Comparison of ENCODE assay signal across 34 mouse cellular contexts in the genomic region with DNA sequence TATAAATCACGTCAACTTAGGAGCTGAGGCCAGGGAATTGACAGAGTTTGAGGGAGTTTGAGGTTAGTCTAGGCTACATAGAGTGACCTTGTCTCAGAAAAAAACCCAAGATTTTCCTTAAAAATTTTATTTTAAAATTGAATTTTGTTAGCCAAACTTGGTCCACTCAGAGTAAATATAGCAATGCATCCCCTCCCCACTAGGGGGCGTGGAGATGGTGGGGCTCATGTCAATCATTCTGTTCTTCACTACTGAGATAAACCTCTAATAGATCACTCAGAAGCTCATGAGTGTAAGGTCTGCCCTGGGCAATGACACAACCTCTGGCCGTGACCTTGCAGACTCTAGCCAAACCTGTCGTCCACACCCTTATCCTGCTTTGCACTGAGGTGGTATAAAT. TPM values are rescaled to one million over a fixed set of nuclear protein-coding genes. Genes with fewer than 3 reads are reported as not detected.
DNase-seq lines count a peak whose midpoint lies in the region; ATAC-seq and TF ChIP-seq lines count a peak whose summit lies in the region.
"Not testable (repeated sequence)": the region's sequence is repeated elsewhere in the genome, so short reads cannot be mapped to it uniquely, and the experiment has no call there.
"Had no signal": no experiment of that assay in that cellular context is flagged by ENCODE, and none has a peak within 500 bp of the region (broad histone marks: within the 10 kb centered on the region; RNA-seq: fewer than 3 reads in every experiment).

No protein-coding gene starts in this region.

- not testable (repeated sequence) for TF ChIP-seq POLR2A in CH12.LX (IDR thresholded peaks at IDR 0.05; ENCODE audit: low read depth, low read length); bone marrow, adult 2 months (IDR thresholded peaks at IDR 0.05; ENCODE audit: borderline replicate concordance, control insufficient read depth, low read depth, low read length); heart, adult 2 months (IDR thresholded peaks at IDR 0.05; ENCODE audit: insufficient read depth, low read depth, low read length); kidney, adult 2 months (IDR thresholded peaks at IDR 0.05; ENCODE audit: low read depth, low read length); thymus, adult 2 months (IDR thresholded peaks at IDR 0.05; ENCODE audit: control insufficient read depth, extremely low read depth, insufficient read depth, low read length, poor library complexity)

- not testable (repeated sequence) for TF ChIP-seq RAD21 in CH12.LX (IDR thresholded peaks at IDR 0.05; ENCODE audit: low read depth, low read length)

- not testable (repeated sequence) for H3K9me3 ChIP-seq in CH12.LX (replicated peaks; ENCODE audit: low read length); liver, embryonic 14.5 days (ENCODE audit: control insufficient read depth, low read length)

- ATAC-seq in liver, embryonic 14.5 days (ENCODE audit: insufficient read depth), result not testable (repeated sequence)

- not testable (repeated sequence) for H3K4me2 ChIP-seq in CH12.LX (ENCODE audit: insufficient read depth, low read depth, poor library complexity, severe bottlenecking); liver, embryonic 14.5 days (ENCODE audit: low read depth)

- not testable (repeated sequence) for H3K36me3 ChIP-seq in CH12.LX (replicated peaks in 1 of 2; ENCODE audit: control insufficient read depth in 1 of 2, insufficient read depth in 1 of 2, low read length in 1 of 2); heart, adult 2 months (ENCODE audit: control insufficient read depth, insufficient read depth, low read length); kidney, adult 2 months (ENCODE audit: control insufficient read depth, insufficient read depth, low read length); liver, embryonic 14.5 days (replicated peaks; ENCODE audit: control insufficient read depth, insufficient read depth, low read depth); thymus, adult 2 months (ENCODE audit: control insufficient read depth, insufficient read depth, low read length)

- peak; percentile 45 to 51; a peak in 3 of 4 replicates for TF ChIP-seq CTCF in CH12.LX (conservative IDR thresholded peaks at IDR 0.05 in 1 of 2, IDR thresholded peaks at IDR 0.05 in 1 of 2; ENCODE audit: low read depth in 2 of 2, low read length in 2 of 2)
- peak; percentile 35; the same call in 1 of the 2 replicates for TF ChIP-seq CTCF in bone marrow, adult 2 months (IDR thresholded peaks at IDR 0.05; ENCODE audit: control insufficient read depth, insufficient read depth, low read length)
- peak; percentile 53 for TF ChIP-seq CTCF in heart, adult 2 months (IDR thresholded peaks at IDR 0.05)
- TF ChIP-seq CTCF in kidney, adult 2 months (conservative IDR thresholded peaks at IDR 0.05; ENCODE audit: insufficient read depth, insufficient read length, low read depth, low read length), result peak; percentile 35
- TF ChIP-seq CTCF in liver, embryonic 14.5 days (IDR thresholded peaks at IDR 0.05; ENCODE audit: low read depth), result peak; percentile 49
- not testable (repeated sequence) for TF ChIP-seq CTCF in thymus, adult 2 months (IDR thresholded peaks at IDR 0.05; ENCODE audit: borderline replicate concordance, control insufficient read depth, extremely low read depth, insufficient read depth, low read length, poor library complexity)

- not testable (repeated sequence) for DNase-seq in CH12.LX (ENCODE audit: extremely low read depth); heart, adult 2 months; kidney, adult 2 months; liver, embryonic 14.5 days (ENCODE audit: low read depth in 3 of 3, low spot score in 3 of 3)
- DNase-seq in lung, postnatal 14 days, result peak; percentile 21
- peak; percentile 18 for DNase-seq in thymus, adult 2 months

- dilution Hi-C loops in CH12.LX (cut with MboI; ENCODE audit: extremely low pct_ligation_motif_present, extremely low pct_unique_long_range_greater_than_20kb, low sequenced_read_pairs), result not testable (repeated sequence)

- TF ChIP-seq EP300 in CH12.LX (IDR thresholded peaks at IDR 0.05; ENCODE audit: low read length); heart, adult 2 months (IDR thresholded peaks at IDR 0.05; ENCODE audit: insufficient read depth, low read depth, low read length); liver, embryonic 14.5 days (IDR thresholded peaks at IDR 0.05; ENCODE audit: low read depth): not testable (repeated sequence)

- H3K4me3 ChIP-seq in CH12.LX (replicated peaks in 1 of 3; ENCODE audit: low read depth in 2 of 3, low read length in 2 of 3, poor library complexity in 1 of 3); bone marrow, adult 2 months (replicated peaks; ENCODE audit: control insufficient read depth, low read depth, low read length); heart, adult 2 months; kidney, adult 2 months (ENCODE audit: insufficient read depth, low read depth, low read length); liver, embryonic 14.5 days (ENCODE audit: insufficient read depth in 1 of 2, low read depth in 2 of 2, low read length in 2 of 2); thymus, adult 2 months (ENCODE audit: control insufficient read depth, insufficient read depth, low read length): not testable (repeated sequence)

- H3K9ac ChIP-seq in CH12.LX (ENCODE audit: insufficient read depth, low read depth); heart, adult 2 months (ENCODE audit: low read depth, low read length); liver, embryonic 14.5 days (replicated peaks): not testable (repeated sequence)

- WGBS in bone marrow, adult 2 months, result 60% methylated on average over 4 of the region's 4 CpGs
- 60% methylated on average over 4 of the region's 4 CpGs for WGBS in heart, adult 2 months
- 70% methylated on average over 4 of the region's 4 CpGs for WGBS in kidney, adult 2 months
- WGBS in liver, embryonic 14.5 days (ENCODE audit: insufficient replicate concordance), result 49% methylated on average over 4 of the region's 4 CpGs
- 65% methylated on average over 4 of the region's 4 CpGs for WGBS in thymus, adult 2 months

- not testable (repeated sequence) for H3K27ac ChIP-seq in CH12.LX (ENCODE audit: insufficient read depth, low read depth); bone marrow, adult 2 months (ENCODE audit: control insufficient read depth, insufficient read depth, low read depth, low read length, poor library complexity); heart, adult 2 months; kidney, adult 2 months (ENCODE audit: insufficient read depth, low read depth, low read length); liver, embryonic 14.5 days; thymus, adult 2 months (ENCODE audit: control insufficient read depth, insufficient read depth, low read length)

- H3K79me2 ChIP-seq in CH12.LX (replicated peaks; ENCODE audit: control insufficient read depth, extremely low read depth, insufficient read depth, poor library complexity, severe bottlenecking); heart, adult 2 months (replicated peaks; ENCODE audit: control insufficient read depth, insufficient read depth, low read length): not testable (repeated sequence)

- intact Hi-C loops in heart, adult 2 months (cut with DNase I), result not testable (repeated sequence)

- in situ Hi-C loops in CH12.LX (cut with MboI; ENCODE audit: low pct_ligation_motif_present, low pct_unique_long_range_greater_than_20kb, low sequenced_read_pairs), result not testable (repeated sequence)

- peaks cover 32% of the 10 kb centered on the region for H3K27me3 ChIP-seq in CH12.LX (replicated peaks)
- H3K27me3 ChIP-seq in heart, adult 2 months (ENCODE audit: control insufficient read depth, insufficient read depth, low read length); kidney, adult 2 months (replicated peaks; ENCODE audit: control insufficient read depth, insufficient read depth, low read length); liver, embryonic 14.5 days (ENCODE audit: control insufficient read depth, insufficient read depth, low read length); thymus, adult 2 months (ENCODE audit: control insufficient read depth, insufficient read depth, low read length): not testable (repeated sequence)

- not testable (repeated sequence) for H3K4me1 ChIP-seq in CH12.LX (ENCODE audit: control insufficient read depth in 1 of 2, insufficient read depth in 2 of 2); bone marrow, adult 2 months (ENCODE audit: control insufficient read depth, insufficient read depth, low read length); heart, adult 2 months (ENCODE audit: control insufficient read depth, insufficient read depth, low read length); kidney, adult 2 months (ENCODE audit: control insufficient read depth, insufficient read depth, low read length); liver, embryonic 14.5 days (replicated peaks; ENCODE audit: control insufficient read depth in 2 of 2, insufficient read depth in 2 of 2, low read length in 1 of 2); thymus, adult 2 months (replicated peaks; ENCODE audit: control insufficient read depth, insufficient read depth, low read length)

RNA-seq across cellular contexts. Expression of a gene that starts 21.4 kb away (rescaled TPM):
- total RNA-seq in CH12.LX (2012; rRNA removed), result not detected in 2 replicates
- not detected in 2 replicates for total RNA-seq in CH12.LX (2014; rRNA removed)
- polyA plus RNA-seq in CH12.LX (2012; ENCODE audit: insufficient read length, low read depth), result not detected in 2 replicates
- polyA plus RNA-seq in bone marrow, adult 2 months (2011; ENCODE audit: insufficient read depth, insufficient read length, low replicate concordance, missing spikeins), result not detected in 2 replicates
- not detected for total RNA-seq in heart, adult 2 months (2021)
- polyA plus RNA-seq in heart, adult 2 months (2012; rRNA removed), result not detected in 2 replicates
- polyA plus RNA-seq in kidney, adult 2 months (2012; rRNA removed), result not detected in 2 replicates
- polyA plus RNA-seq in liver, embryonic 14.5 days (2012; rRNA removed), result not detected in 2 replicates
- not detected in 2 replicates for polyA plus RNA-seq in liver, embryonic 14.5 days (2014; fragmentation: Nextera tagmentation; extraction: Ambion mirVana)
- not detected in 2 replicates for polyA plus RNA-seq in thymus, adult 2 months (2012; rRNA removed)
- total RNA-seq: adrenal gland, adult 18-20 months; adrenal gland, postnatal 25 days; gastrocnemius, postnatal 10 days; heart, postnatal 36 days; layer of hippocampus, adult 8-10 months; layer of hippocampus, postnatal 25 days; left cerebral cortex, postnatal 4 days; megakaryocyte-erythroid progenitor cell, adult 5-6 weeks had no signal
- polyA plus RNA-seq: CD4-positive, CD25-positive, alpha-beta regulatory T cell, adult 4 months; cerebellum, adult 2 months; cortical plate, adult 2 months; embryonic facial prominence, embryonic 14.5 days; erythroblast, embryonic 14.5 days; forebrain, embryonic 11.5 days; forebrain, embryonic 16.5 days; gonadal fat pad, adult 2 months; heart, embryonic 10.5 days; heart, embryonic 15.5 days; hindbrain, embryonic 12.5 days; kidney, embryonic 15.5 days; limb, embryonic 14.5 days; liver, embryonic 13.5 days; lung, embryonic 15.5 days; macrophage; midbrain, embryonic 13.5 days; neural tube, embryonic 14.5 days; stomach, embryonic 15.5 days had no signal

RNA-seq across cellular contexts. Expression of a gene that starts 45.2 kb away (rescaled TPM):
- total RNA-seq in CH12.LX (2012; rRNA removed), result under 0.01 TPM in 1 of 2 replicates, not detected in the other
- total RNA-seq in CH12.LX (2014; rRNA removed), result not detected in 2 replicates
- not detected in 2 replicates for polyA plus RNA-seq in CH12.LX (2012; ENCODE audit: insufficient read length, low read depth)
- polyA plus RNA-seq in bone marrow, adult 2 months (2011; ENCODE audit: insufficient read depth, insufficient read length, low replicate concordance, missing spikeins), result 1.1 and 2.1 TPM in 2 replicates
- 10 to 100 TPM; 15.7 to 21.1 TPM for total RNA-seq in heart, adult 2 months (2021)
- 25.0 and 31.9 TPM in 2 replicates for polyA plus RNA-seq in heart, adult 2 months (2012; rRNA removed)
- polyA plus RNA-seq in kidney, adult 2 months (2012; rRNA removed), result 16.7 and 21.7 TPM in 2 replicates
- polyA plus RNA-seq in liver, embryonic 14.5 days (2012; rRNA removed), result 4.3 and 4.7 TPM in 2 replicates
- polyA plus RNA-seq in liver, embryonic 14.5 days (2014; fragmentation: Nextera tagmentation; extraction: Ambion mirVana), result 2.8 and 2.9 TPM in 2 replicates
- 22.4 and 25.6 TPM in 2 replicates for polyA plus RNA-seq in thymus, adult 2 months (2012; rRNA removed)
- total RNA-seq: megakaryocyte-erythroid progenitor cell, adult 5-6 weeks had no signal
- polyA plus RNA-seq: macrophage had no signal

RNA-seq across cellular contexts. Expression of a gene that starts 55.4 kb away (rescaled TPM):
- total RNA-seq in CH12.LX (2012; rRNA removed) (not detected in 2 replicates), CH12.LX (2014; rRNA removed) (not detected in 2 replicates)
- not detected in 2 replicates for polyA plus RNA-seq in CH12.LX (2012; ENCODE audit: insufficient read length, low read depth)
- polyA plus RNA-seq in bone marrow, adult 2 months (2011; ENCODE audit: insufficient read depth, insufficient read length, low replicate concordance, missing spikeins), result not detected in 2 replicates
- total RNA-seq in heart, adult 2 months (2021), result not detected
- not detected in 2 replicates for polyA plus RNA-seq in heart, adult 2 months (2012; rRNA removed)
- polyA plus RNA-seq in kidney, adult 2 months (2012; rRNA removed), result not detected in 2 replicates
- polyA plus RNA-seq in liver, embryonic 14.5 days (2012; rRNA removed), result not detected in 2 replicates
- polyA plus RNA-seq in liver, embryonic 14.5 days (2014; fragmentation: Nextera tagmentation; extraction: Ambion mirVana), result not detected in 2 replicates
- polyA plus RNA-seq in thymus, adult 2 months (2012; rRNA removed), result 0.07 TPM in 1 of 2 replicates, not detected in the other
- total RNA-seq: adrenal gland, adult 18-20 months; adrenal gland, postnatal 25 days; gastrocnemius, postnatal 10 days; heart, postnatal 36 days; layer of hippocampus, adult 8-10 months; layer of hippocampus, postnatal 25 days; left cerebral cortex, postnatal 4 days; megakaryocyte-erythroid progenitor cell, adult 5-6 weeks had no signal
- polyA plus RNA-seq: CD4-positive, CD25-positive, alpha-beta regulatory T cell, adult 4 months; cerebellum, adult 2 months; cortical plate, adult 2 months; embryonic facial prominence, embryonic 14.5 days; erythroblast, embryonic 14.5 days; forebrain, embryonic 11.5 days; gonadal fat pad, adult 2 months; heart, embryonic 10.5 days; heart, embryonic 15.5 days; hindbrain, embryonic 12.5 days; kidney, embryonic 15.5 days; limb, embryonic 14.5 days; liver, embryonic 13.5 days; lung, embryonic 15.5 days; macrophage; midbrain, embryonic 13.5 days; neural tube, embryonic 14.5 days; stomach, embryonic 15.5 days had no signal

RNA-seq across cellular contexts. Expression of a gene that starts 58.0 kb away (rescaled TPM):
- total RNA-seq in CH12.LX (2012; rRNA removed) (255 and 369 TPM in 2 replicates), CH12.LX (2014; rRNA removed) (336 and 356 TPM in 2 replicates)
- 494 and 529 TPM in 2 replicates for polyA plus RNA-seq in CH12.LX (2012; ENCODE audit: insufficient read length, low read depth)
- polyA plus RNA-seq in bone marrow, adult 2 months (2011; ENCODE audit: insufficient read depth, insufficient read length, low replicate concordance, missing spikeins), result 206 and 254 TPM in 2 replicates
- 100 to 1,000 TPM; 218 to 235 TPM for total RNA-seq in heart, adult 2 months (2021)
- polyA plus RNA-seq in heart, adult 2 months (2012; rRNA removed), result 41.4 and 59.3 TPM in 2 replicates
- polyA plus RNA-seq in kidney, adult 2 months (2012; rRNA removed), result 42.4 and 80.7 TPM in 2 replicates
- 37.4 and 92.4 TPM in 2 replicates for polyA plus RNA-seq in liver, embryonic 14.5 days (2012; rRNA removed)
- 470 and 504 TPM in 2 replicates for polyA plus RNA-seq in liver, embryonic 14.5 days (2014; fragmentation: Nextera tagmentation; extraction: Ambion mirVana)
- polyA plus RNA-seq in thymus, adult 2 months (2012; rRNA removed), result 31.4 and 52.2 TPM in 2 replicates

RNA-seq across cellular contexts. Expression of a gene that starts 58.1 kb away (rescaled TPM):
- total RNA-seq in CH12.LX (2012; rRNA removed), result 18.2 TPM in 2 replicates
- 15.9 and 16.2 TPM in 2 replicates for total RNA-seq in CH12.LX (2014; rRNA removed)
- 7.6 and 8.6 TPM in 2 replicates for polyA plus RNA-seq in CH12.LX (2012; ENCODE audit: insufficient read length, low read depth)
- polyA plus RNA-seq in bone marrow, adult 2 months (2011; ENCODE audit: insufficient read depth, insufficient read length, low replicate concordance, missing spikeins), result 3.4 and 6.0 TPM in 2 replicates
- total RNA-seq in heart, adult 2 months (2021), result 10 to 100 TPM; 11.1 to 11.8 TPM
- polyA plus RNA-seq in heart, adult 2 months (2012; rRNA removed), result 7.0 and 9.2 TPM in 2 replicates
- 11.4 and 11.7 TPM in 2 replicates for polyA plus RNA-seq in kidney, adult 2 months (2012; rRNA removed)
- polyA plus RNA-seq in liver, embryonic 14.5 days (2012; rRNA removed), result 5.4 and 7.1 TPM in 2 replicates
- 12.1 and 14.9 TPM in 2 replicates for polyA plus RNA-seq in liver, embryonic 14.5 days (2014; fragmentation: Nextera tagmentation; extraction: Ambion mirVana)
- 11.7 and 11.9 TPM in 2 replicates for polyA plus RNA-seq in thymus, adult 2 months (2012; rRNA removed)
